8 mouse cellular contexts compared by ENCODE assay signal in genomic region chr5:137293839-137294743, GRCm38 (mm10). TPM values are rescaled to one million over a fixed set of nuclear protein-coding genes. Genes with fewer than 3 reads are reported as not detected.
DNase-seq lines count a peak whose midpoint lies in the region; ATAC-seq lines count a peak whose summit lies in the region.

Gene Ufsp1, plus strand, starts transcription at chr5:137294629.

- peak; percentile 96 for DNase-seq in ES-CJ7 (ENCODE audit: low read depth, low spot score)
- peak; percentile 95 for DNase-seq in cerebellum, adult 11 months
- peak; percentile 98 for DNase-seq in forebrain, embryonic 14.5 days (ENCODE audit: low spot score)
- peak; percentile 95 to 98 for DNase-seq in heart, postnatal 14 days
- DNase-seq in layer of hippocampus, adult 11-12 months (ENCODE audit: low spot score), result peak; percentile 96
- peak; percentile 95 to 96 for DNase-seq in lung, adult 18-20 months
- peak; percentile 94 for DNase-seq in testis, postnatal 14 days (ENCODE audit: low spot score)

- H3K27ac ChIP-seq in forebrain, embryonic 14.5 days (ENCODE audit: low read depth, low read length), result peak within 1 kb of the TSS; percentile 83
- H3K27ac ChIP-seq in neural tube, embryonic 15.5 days (replicated peaks), result peak within 1 kb of the TSS; percentile 89

- H3K36me3 ChIP-seq in forebrain, embryonic 14.5 days (ENCODE audit: control insufficient read depth, insufficient read depth, low read length), result peaks cover 45% of the 10 kb centered on the region
- H3K36me3 ChIP-seq in neural tube, embryonic 15.5 days, result peaks cover 41% of the 10 kb centered on the region

- peak within 1 kb of the TSS; percentile 100 for H3K4me2 ChIP-seq in forebrain, embryonic 14.5 days (ENCODE audit: low read length)
- H3K4me2 ChIP-seq in neural tube, embryonic 15.5 days, result peak within 1 kb of the TSS; percentile 96

- H3K4me3 ChIP-seq in forebrain, embryonic 14.5 days (ENCODE audit: low read depth, low read length), result peak within 1 kb of the TSS; percentile 54
- peak within 1 kb of the TSS; percentile 52 for H3K4me3 ChIP-seq in neural tube, embryonic 15.5 days (replicated peaks)

- no peaks in the 10 kb centered on the region for H3K9me3 ChIP-seq in forebrain, embryonic 14.5 days (replicated peaks; ENCODE audit: control insufficient read depth, low read length)
- no peaks in the 10 kb centered on the region for H3K9me3 ChIP-seq in neural tube, embryonic 15.5 days (replicated peaks)

- intact Hi-C loops in heart, postnatal 14 days (cut with DNase I), result loop anchor here (2.0 to 5.0 kb wide), 2 partner anchors 85 to 208 kb away; partner anchors contain the start of gene Pop7

- peaks cover 9% of the 10 kb centered on the region for H3K4me1 ChIP-seq in forebrain, embryonic 14.5 days (ENCODE audit: control insufficient read depth, insufficient read depth, low read length)
- H3K4me1 ChIP-seq in neural tube, embryonic 15.5 days, result peaks cover 45% of the 10 kb centered on the region

- H3K27me3 ChIP-seq in forebrain, embryonic 14.5 days (replicated peaks; ENCODE audit: control insufficient read depth, insufficient read depth, low read length), result peaks cover 9% of the 10 kb centered on the region; the same call in 1 of the 2 replicates
- H3K27me3 ChIP-seq in neural tube, embryonic 15.5 days (replicated peaks), result peaks cover 24% of the 10 kb centered on the region

- peak; percentile 97 for ATAC-seq in forebrain, embryonic 14.5 days
- peak; percentile 96 for ATAC-seq in neural tube, embryonic 15.5 days (ENCODE audit: low FRiP score)

- under 1% methylated on average over 52 of the region's 52 CpGs for WGBS in forebrain, embryonic 14.5 days
- WGBS in neural tube, embryonic 15.5 days, result under 1% methylated on average over 52 of the region's 52 CpGs

- H3K9ac ChIP-seq in forebrain, embryonic 14.5 days (ENCODE audit: low read length), result peak within 1 kb of the TSS; percentile 86
- peak within 1 kb of the TSS; percentile 78 for H3K9ac ChIP-seq in neural tube, embryonic 15.5 days (replicated peaks)

RNA-seq across cellular contexts. Expression of gene Ufsp1, which starts in this region (rescaled TPM):
- 9.8 and 10.3 TPM in 2 replicates for polyA plus RNA-seq in forebrain, embryonic 14.5 days (2014; fragmentation: Nextera tagmentation; extraction: Ambion mirVana)
- 1 to 10 TPM; 6.7 to 8.5 TPM for total RNA-seq in heart, postnatal 14 days (2021)
- polyA plus RNA-seq in neural tube, embryonic 15.5 days (2015; fragmentation: Nextera tagmentation; extraction: Ambion mirVana), result 29.0 and 29.5 TPM in 2 replicates

Comparison
In these comparisons a context has a peak if more than half of its experiments do, and no peak if none do; other contexts are left out.
1. Peak in every context shown above with its lines: DNase-seq, ATAC-seq, H3K4me3 ChIP-seq and H3K27ac ChIP-seq.